In genomic region chr7:100841608-100842007, GRCm38 (mm10) we compare ENCODE assay signal across 24 mouse cellular contexts. TPM values are rescaled to one million over a fixed set of nuclear protein-coding genes. Genes with fewer than 3 reads are reported as not detected.
A peak's percentile ranks its signal among the peaks of the same experiment; 100 is the strongest.
DNase-seq lines count a peak whose midpoint lies in the region; ATAC-seq and TF ChIP-seq lines count a peak whose summit lies in the region.
"Had no signal": no experiment of that assay in that cellular context is flagged by ENCODE, and none has a peak within 500 bp of the region (broad histone marks: within the 10 kb centered on the region; RNA-seq: fewer than 3 reads in every experiment).

No protein-coding gene starts in this region.

- no peaks in the 10 kb centered on the region for H3K27me3 ChIP-seq in heart, postnatal 0 days (ENCODE audit: control insufficient read depth, insufficient read depth, low read length)
- no peaks in the 10 kb centered on the region for H3K27me3 ChIP-seq in heart, adult 2 months (ENCODE audit: control insufficient read depth, insufficient read depth, low read length)
- H3K27me3 ChIP-seq in midbrain, embryonic 11.5 days (ENCODE audit: control insufficient read depth, insufficient read depth, low read length), result no peaks in the 10 kb centered on the region
- no peaks in the 10 kb centered on the region for H3K27me3 ChIP-seq in midbrain, embryonic 13.5 days
- H3K27me3 ChIP-seq in liver, embryonic 16.5 days (ENCODE audit: control insufficient read depth, insufficient read depth, low read depth, low read length), result no peaks in the 10 kb centered on the region
- H3K27me3 ChIP-seq: CH12.LX; embryonic facial prominence, embryonic 12.5 days; embryonic facial prominence, embryonic 15.5 days; forebrain, embryonic 13.5 days; heart, embryonic 13.5 days; hindbrain, embryonic 12.5 days; hindbrain, embryonic 15.5 days; Patski had no signal

- no peak overlapping the region for H3K4me2 ChIP-seq in heart, postnatal 0 days (ENCODE audit: low read depth, low read length)
- H3K4me2 ChIP-seq in midbrain, embryonic 11.5 days, result no peak overlapping the region
- no peak overlapping the region for H3K4me2 ChIP-seq in midbrain, embryonic 13.5 days (replicated peaks)
- H3K4me2 ChIP-seq in liver, embryonic 16.5 days (ENCODE audit: low read depth, low read length), result no peak overlapping the region
- H3K4me2 ChIP-seq: embryonic facial prominence, embryonic 12.5 days; embryonic facial prominence, embryonic 15.5 days; forebrain, embryonic 13.5 days; heart, embryonic 13.5 days; hindbrain, embryonic 12.5 days; hindbrain, embryonic 15.5 days had no signal

- TF ChIP-seq EP300 in heart, postnatal 0 days (IDR thresholded peaks at IDR 0.05; ENCODE audit: low read depth), result no peak
- TF ChIP-seq EP300 in heart, adult 2 months (IDR thresholded peaks at IDR 0.05; ENCODE audit: insufficient read depth, low read depth, low read length), result no peak

- DNase-seq in heart, postnatal 0 days (ENCODE audit: low spot score), result peak; percentile 1
- DNase-seq in heart, adult 2 months, result no peak
- DNase-seq in midbrain, embryonic 11.5 days (ENCODE audit: low spot score, missing footprints), result peak; percentile 33
- DNase-seq: adrenal gland, adult 2 months; adrenal gland, postnatal 14 days; B cell, adult 2 months; cerebellum, adult 11 months; cerebellum, adult 2 months; cerebellum, adult 9-11 months; cerebellum, postnatal 25 days; gastrocnemius, postnatal 10 days; gastrocnemius, postnatal 36 days had no signal

- no peak overlapping the region for H3K27ac ChIP-seq in heart, postnatal 0 days (ENCODE audit: low read depth)
- H3K27ac ChIP-seq in heart, adult 2 months, result no peak overlapping the region
- no peak overlapping the region for H3K27ac ChIP-seq in midbrain, embryonic 11.5 days (ENCODE audit: low read depth, low read length)
- H3K27ac ChIP-seq in midbrain, embryonic 13.5 days, result no peak overlapping the region
- H3K27ac ChIP-seq in liver, embryonic 16.5 days (ENCODE audit: low read length), result peak overlapping the region; percentile 45; the same call in 1 of the 2 replicates
- H3K27ac ChIP-seq: embryonic facial prominence, embryonic 12.5 days; embryonic facial prominence, embryonic 15.5 days; forebrain, embryonic 13.5 days; heart, embryonic 13.5 days; hindbrain, embryonic 12.5 days; hindbrain, embryonic 15.5 days had no signal

- 95% methylated on average over 6 of the region's 6 CpGs for WGBS in heart, postnatal 0 days
- WGBS in heart, adult 2 months, result 90% methylated on average over 6 of the region's 6 CpGs
- 90% methylated on average over 6 of the region's 6 CpGs for WGBS in midbrain, embryonic 11.5 days
- 93% methylated on average over 6 of the region's 6 CpGs for WGBS in midbrain, embryonic 13.5 days
- 81% methylated on average over 6 of the region's 6 CpGs for WGBS in liver, embryonic 16.5 days (ENCODE audit: insufficient replicate concordance)

- no peaks in the 10 kb centered on the region for H3K9me3 ChIP-seq in heart, postnatal 0 days (replicated peaks; ENCODE audit: control insufficient read depth, low read length)
- no peaks in the 10 kb centered on the region for H3K9me3 ChIP-seq in midbrain, embryonic 11.5 days (ENCODE audit: control insufficient read depth, low read length)
- no peaks in the 10 kb centered on the region for H3K9me3 ChIP-seq in midbrain, embryonic 13.5 days
- H3K9me3 ChIP-seq in liver, embryonic 16.5 days (replicated peaks; ENCODE audit: control insufficient read depth, low read length), result no peaks in the 10 kb centered on the region
- H3K9me3 ChIP-seq: embryonic facial prominence, embryonic 12.5 days; embryonic facial prominence, embryonic 15.5 days; forebrain, embryonic 13.5 days; heart, embryonic 13.5 days; hindbrain, embryonic 12.5 days; hindbrain, embryonic 15.5 days had no signal

- TF ChIP-seq CTCF in heart, postnatal 0 days (IDR thresholded peaks at IDR 0.05; ENCODE audit: low read depth), result no peak
- TF ChIP-seq CTCF in heart, adult 2 months (IDR thresholded peaks at IDR 0.05), result no peak

- H3K36me3 ChIP-seq in heart, postnatal 0 days (replicated peaks; ENCODE audit: control insufficient read depth, insufficient read depth, low read length), result 0 out of 2 replicates have a peak, but pooled peaks cover 7% of the 10 kb centered on the region
- no peaks in the 10 kb centered on the region for H3K36me3 ChIP-seq in heart, adult 2 months (ENCODE audit: control insufficient read depth, insufficient read depth, low read length)
- peaks cover under 1% of the 10 kb centered on the region; the same call in 1 of the 2 replicates for H3K36me3 ChIP-seq in midbrain, embryonic 11.5 days (ENCODE audit: control insufficient read depth, insufficient read depth, low read length)
- H3K36me3 ChIP-seq in midbrain, embryonic 13.5 days, result peaks cover 32% of the 10 kb centered on the region
- peaks cover 7% of the 10 kb centered on the region; the same call in 1 of the 2 replicates for H3K36me3 ChIP-seq in liver, embryonic 16.5 days (ENCODE audit: control insufficient read depth, insufficient read depth)

- ATAC-seq in heart, postnatal 0 days (ENCODE audit: insufficient read depth, low read depth), result no peak
- ATAC-seq in midbrain, embryonic 11.5 days (ENCODE audit: low FRiP score), result no peak
- no peak for ATAC-seq in midbrain, embryonic 13.5 days
- ATAC-seq in liver, embryonic 16.5 days (ENCODE audit: low read depth), result no peak
- no peak for ATAC-seq in erythroid progenitor cell, adult 5-6 weeks (replicated peaks; ENCODE audit: low FRiP score, poor library complexity, severe bottlenecking)
- ATAC-seq: forebrain, embryonic 13.5 days; forebrain, embryonic 16.5 days; Patski had no signal

- H3K4me1 ChIP-seq in heart, postnatal 0 days (ENCODE audit: control insufficient read depth, insufficient read depth), result peaks cover 31% of the 10 kb centered on the region
- peaks cover 8% of the 10 kb centered on the region for H3K4me1 ChIP-seq in heart, adult 2 months (ENCODE audit: control insufficient read depth, insufficient read depth, low read length)
- H3K4me1 ChIP-seq in midbrain, embryonic 11.5 days (ENCODE audit: control insufficient read depth, insufficient read depth, low read length), result no peaks in the 10 kb centered on the region
- H3K4me1 ChIP-seq in midbrain, embryonic 13.5 days (replicated peaks), result 0 out of 2 replicates have a peak, but pooled peaks cover 3% of the 10 kb centered on the region
- H3K4me1 ChIP-seq in liver, embryonic 16.5 days (ENCODE audit: control insufficient read depth, low read depth, low read length), result peaks cover 65% of the 10 kb centered on the region

- no peaks in the 10 kb centered on the region for H3K79me2 ChIP-seq in heart, adult 2 months (replicated peaks; ENCODE audit: control insufficient read depth, insufficient read depth, low read length)

- H3K9ac ChIP-seq in heart, postnatal 0 days (replicated peaks; ENCODE audit: low read depth, low read length), result no peak overlapping the region
- no peak overlapping the region for H3K9ac ChIP-seq in heart, adult 2 months (ENCODE audit: low read depth, low read length)
- H3K9ac ChIP-seq in midbrain, embryonic 11.5 days (ENCODE audit: low read length), result no peak overlapping the region
- no peak overlapping the region for H3K9ac ChIP-seq in midbrain, embryonic 13.5 days (replicated peaks)
- H3K9ac ChIP-seq in liver, embryonic 16.5 days (ENCODE audit: low read depth, low read length), result no peak overlapping the region
- H3K9ac ChIP-seq: embryonic facial prominence, embryonic 12.5 days; embryonic facial prominence, embryonic 15.5 days; forebrain, embryonic 13.5 days; heart, embryonic 13.5 days; hindbrain, embryonic 12.5 days; hindbrain, embryonic 15.5 days had no signal

- intact Hi-C loops in heart, adult 2 months (cut with DNase I), result no loop called here

- TF ChIP-seq POLR2A in heart, adult 2 months (IDR thresholded peaks at IDR 0.05; ENCODE audit: insufficient read depth, low read depth, low read length), result no peak

- H3K4me3 ChIP-seq in heart, postnatal 0 days (ENCODE audit: low read depth, low read length), result no peak overlapping the region
- H3K4me3 ChIP-seq in heart, adult 2 months, result no peak overlapping the region
- no peak overlapping the region for H3K4me3 ChIP-seq in midbrain, embryonic 11.5 days (ENCODE audit: low read depth, low read length)
- no peak overlapping the region for H3K4me3 ChIP-seq in midbrain, embryonic 13.5 days (replicated peaks)
- H3K4me3 ChIP-seq in liver, embryonic 16.5 days (ENCODE audit: low read depth, low read length), result no peak overlapping the region
- H3K4me3 ChIP-seq: embryonic facial prominence, embryonic 12.5 days; embryonic facial prominence, embryonic 15.5 days; forebrain, embryonic 13.5 days; heart, embryonic 13.5 days; hindbrain, embryonic 12.5 days; hindbrain, embryonic 15.5 days had no signal

RNA-seq across cellular contexts. Expression of gene Relt, which starts 21.6 kb away (rescaled TPM):
- 5.1 and 5.9 TPM in 2 replicates for total RNA-seq in heart, postnatal 0 days (2014; rRNA removed; ENCODE audit: low replicate concordance)
- polyA plus RNA-seq in heart, postnatal 0 days (2015; fragmentation: Nextera tagmentation; extraction: Ambion mirVana), result 1.8 and 2.3 TPM in 2 replicates
- total RNA-seq in heart, adult 2 months (2021), result 1 to 10 TPM; 4.6 to 5.5 TPM
- 6.4 and 7.2 TPM in 2 replicates for polyA plus RNA-seq in heart, adult 2 months (2012; rRNA removed)
- 1.7 and 2.2 TPM in 2 replicates for polyA plus RNA-seq in midbrain, embryonic 11.5 days (2014; fragmentation: Nextera tagmentation; extraction: Ambion mirVana)
- polyA plus RNA-seq in midbrain, embryonic 13.5 days (2015; fragmentation: Nextera tagmentation; extraction: Ambion mirVana), result 2.7 and 3.5 TPM in 2 replicates
- 15.8 and 16.3 TPM in 2 replicates for polyA plus RNA-seq in liver, embryonic 16.5 days (2015; fragmentation: Nextera tagmentation; extraction: Ambion mirVana)
- 71.7 and 73.8 TPM in 2 replicates for total RNA-seq in erythroid progenitor cell, adult 5-6 weeks (2015; ENCODE audit: low replicate concordance)
- 37.1 and 40.8 TPM in 2 replicates for total RNA-seq in erythroid progenitor cell, adult 5-6 weeks (2017; ENCODE audit: low replicate concordance)

Comparison
In these comparisons a context has a peak if more than half of its experiments do, and no peak if none do; other contexts are left out.
1. DNase-seq: peak in heart, postnatal 0 days (single experiment) and midbrain, embryonic 11.5 days (single experiment); none in heart, adult 2 months (0 of 2).